Mouse (Mus musculus) heart, postnatal 0 days (tissue): ENCODE data around the gene BC035044.
"Not testable (repeated sequence)": the region's sequence is repeated elsewhere in the genome, so short reads cannot be mapped to it uniquely, and the experiment has no call there.

Experiments
- CTCF ChIP-seq: IDR thresholded peaks from 2 replicates; pipeline ENCODE4 v1.5.1; 2016; ENCODE audit warnings: antibody characterized with exemption, control low read depth, low read depth
- EP300 ChIP-seq: IDR thresholded peaks from 2 replicates; pipeline ENCODE4 v1.6.1; 2016; ENCODE audit warnings: antibody characterized with exemption, low read depth

DNA sequence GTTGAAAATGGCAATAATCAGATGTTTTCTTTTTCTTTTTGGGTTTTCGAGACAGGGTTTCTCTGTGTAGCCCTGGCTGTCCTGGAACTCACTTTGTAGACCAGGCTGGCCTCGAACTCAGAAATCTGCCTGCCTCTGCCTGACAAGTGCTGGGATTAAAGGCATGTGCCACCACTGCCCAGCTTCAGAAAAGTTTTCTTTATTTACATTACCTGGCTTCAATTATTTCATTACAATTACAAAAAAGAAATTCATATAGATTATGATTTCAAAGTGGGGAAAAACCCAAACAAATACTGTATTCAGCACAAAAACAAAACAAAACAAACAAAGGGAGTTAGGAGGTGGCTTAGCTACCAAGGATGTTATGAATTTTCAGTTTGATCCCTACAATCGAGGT lies 50.3 kb downstream of the BC035044 start:
- TF ChIP-seq CTCF, EP300: not testable (repeated sequence)
